Mouse (Mus musculus): Measurements from ENCODE around the gene Cp.
"Not testable (repeated sequence)": the region's sequence is repeated elsewhere in the genome, so short reads cannot be mapped to it uniquely, and the experiment has no call there.

Cp gene

DNA sequence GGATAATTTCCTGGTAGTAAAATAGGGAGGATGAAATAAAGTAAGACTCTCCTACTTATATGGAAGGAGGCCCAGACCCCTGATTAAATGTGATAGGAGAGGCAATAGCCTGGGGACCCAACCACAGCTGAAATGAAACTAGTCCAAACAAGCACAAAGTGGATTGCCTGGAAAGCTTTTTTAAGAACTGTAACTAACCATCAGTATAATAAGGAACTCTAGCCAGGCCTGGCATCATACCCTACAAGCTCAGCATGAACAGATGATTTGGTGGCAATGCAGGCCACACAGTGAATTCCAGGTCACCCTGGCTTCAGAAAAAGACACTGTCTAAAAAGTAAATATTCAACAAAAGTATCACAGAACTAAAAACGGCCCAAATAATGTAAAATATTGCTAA lies 48.8 kb downstream of the Cp start:
- no peak for DNase-seq (ENCODE audit: low read depth, low spot score)

DNA sequence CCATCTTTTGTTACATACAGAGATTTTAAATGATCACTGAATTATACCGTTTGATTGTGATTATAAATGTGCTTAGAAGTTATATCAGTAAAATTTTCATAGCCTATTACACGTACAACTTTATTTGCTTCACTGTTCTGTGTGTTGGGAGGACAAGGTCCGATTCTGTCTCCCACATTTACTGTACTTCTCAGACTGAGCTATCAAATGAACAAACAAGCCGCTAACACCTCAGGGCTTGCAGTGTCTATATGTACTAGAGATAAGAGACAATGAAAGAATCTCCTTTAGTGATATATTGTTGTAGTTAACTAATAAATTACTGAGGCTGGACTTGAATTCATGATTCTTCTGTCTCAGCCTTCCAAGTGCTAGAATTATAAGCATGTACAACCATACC lies 50.4 kb downstream of the Cp start:
- no peak for DNase-seq (ENCODE audit: low read depth, low spot score)

DNA sequence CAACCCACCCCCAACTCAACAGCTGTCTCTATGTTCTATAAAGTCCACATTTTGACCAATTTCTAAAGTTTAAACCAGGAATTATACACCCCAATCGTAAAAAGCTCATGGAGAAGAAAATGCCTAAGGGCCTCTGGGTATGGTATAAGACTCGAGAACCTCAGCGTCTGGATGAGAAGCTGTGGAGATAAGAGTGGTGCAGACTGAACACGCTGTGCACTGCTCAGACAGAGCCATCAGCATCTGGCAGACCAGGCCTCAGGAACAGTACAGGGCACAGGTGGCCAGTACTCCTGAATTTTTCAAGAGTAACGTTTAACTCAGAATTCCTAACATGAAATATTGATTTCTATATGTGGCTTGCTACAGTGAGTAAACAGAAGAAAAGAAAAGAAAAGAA lies 50.9 kb downstream of the Cp start:
- no peak for DNase-seq (ENCODE audit: low read depth, low spot score)

DNA sequence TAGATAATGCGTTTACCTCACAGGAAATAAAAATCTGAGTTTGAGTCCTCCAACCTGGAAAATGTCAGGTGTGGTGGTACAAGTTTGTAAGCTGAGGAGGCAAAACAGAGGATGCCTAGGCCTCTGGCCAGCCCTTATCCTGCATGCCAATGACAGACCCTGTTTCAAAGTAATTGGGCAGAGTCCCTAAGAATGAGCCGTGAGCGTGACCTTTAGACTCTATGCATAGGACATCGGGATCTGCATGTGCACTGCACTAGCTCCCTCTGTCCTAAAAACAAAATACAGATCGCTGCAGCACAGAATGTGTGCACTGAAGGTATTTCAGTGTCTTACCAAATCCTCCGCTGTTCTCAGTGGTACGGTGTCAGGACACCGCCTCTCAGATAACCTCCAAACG lies 53.6 kb downstream of the Cp start:
- DNase-seq (ENCODE audit: low read depth, low spot score) = peak; percentile 15

DNA sequence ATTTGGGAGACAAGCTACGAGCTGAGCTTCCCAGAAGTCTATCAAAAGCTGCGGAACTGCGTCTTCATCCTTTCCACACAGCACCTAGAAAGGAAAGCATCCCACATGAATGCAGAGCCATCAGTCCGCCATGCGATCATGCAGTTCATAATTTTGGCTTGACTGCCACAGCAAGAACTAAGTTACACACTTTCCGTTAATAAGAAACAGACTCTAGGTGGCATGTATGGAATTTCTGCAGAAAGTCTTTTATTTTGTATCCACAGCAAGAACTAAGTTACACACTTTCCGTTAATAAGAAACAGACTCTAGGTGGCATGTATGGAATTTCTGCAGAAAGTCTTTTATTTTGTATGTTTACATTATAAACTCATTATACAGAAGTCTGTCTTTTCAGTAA lies 54.1 kb downstream of the Cp start:
- DNase-seq (ENCODE audit: low read depth, low spot score) = not testable (repeated sequence)

DNA sequence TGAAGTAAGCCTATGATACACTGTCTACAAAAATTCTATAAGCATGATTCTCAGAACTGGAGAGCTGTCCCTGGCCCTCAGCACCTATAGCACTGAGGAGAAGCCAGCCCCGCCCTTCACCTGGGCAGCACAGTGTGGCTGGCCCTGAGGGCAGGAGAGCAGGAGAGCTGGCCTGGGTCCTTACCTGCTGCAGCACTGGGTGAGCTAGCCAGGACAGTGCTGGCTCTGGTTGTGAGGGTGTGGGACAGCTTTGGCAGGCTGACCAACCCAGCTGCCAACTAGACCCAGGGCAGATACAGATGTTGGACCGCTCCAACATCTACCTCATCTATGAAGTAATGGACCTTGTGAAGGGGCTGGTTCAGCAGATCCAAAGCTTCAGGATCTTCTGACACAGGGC lies 57.6 kb downstream of the Cp start:
- no peak for DNase-seq (ENCODE audit: low read depth, low spot score)

DNA sequence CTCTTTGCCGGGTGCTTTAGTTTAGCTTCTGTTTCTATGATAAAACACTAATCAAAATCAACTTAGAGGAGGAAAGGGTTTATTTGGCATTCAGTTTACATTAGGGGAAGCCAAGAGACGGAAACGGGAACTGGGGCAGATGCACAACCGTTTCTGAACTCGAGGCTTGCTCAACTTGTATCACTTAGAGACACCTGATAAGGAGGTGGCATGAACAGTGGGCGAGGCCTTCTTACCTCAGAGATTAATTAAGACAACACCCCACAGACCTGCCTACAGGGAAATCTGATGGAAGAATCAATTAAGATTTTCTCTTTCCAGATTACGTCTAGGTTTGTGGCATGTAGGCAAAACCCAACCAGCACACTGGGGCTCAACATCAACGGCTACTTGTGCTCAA lies 61.2 kb downstream of the Cp start:
- no peak for DNase-seq (ENCODE audit: low read depth, low spot score)

DNA sequence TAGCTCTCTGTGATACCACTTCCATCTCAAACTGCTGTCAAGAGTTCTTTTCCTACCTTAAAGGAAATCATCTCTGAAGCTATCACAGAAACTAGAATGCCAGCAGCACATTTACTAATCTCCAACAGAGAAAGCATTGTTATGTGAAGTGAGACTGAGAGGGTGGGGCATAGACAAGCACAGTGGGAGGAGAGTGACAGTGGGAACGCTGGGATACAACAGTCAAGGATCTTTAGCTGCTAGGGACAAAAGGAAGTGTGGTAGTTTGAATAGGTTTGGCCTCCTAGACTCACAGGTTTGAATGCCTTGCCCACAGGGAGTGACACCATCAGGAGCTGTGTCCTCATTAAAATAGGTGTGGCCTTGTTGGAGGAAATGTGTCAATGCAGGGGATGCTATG lies 67.0 kb downstream of the Cp start:
- peak; percentile 97 for DNase-seq (ENCODE audit: low read depth, low spot score)

DNA sequence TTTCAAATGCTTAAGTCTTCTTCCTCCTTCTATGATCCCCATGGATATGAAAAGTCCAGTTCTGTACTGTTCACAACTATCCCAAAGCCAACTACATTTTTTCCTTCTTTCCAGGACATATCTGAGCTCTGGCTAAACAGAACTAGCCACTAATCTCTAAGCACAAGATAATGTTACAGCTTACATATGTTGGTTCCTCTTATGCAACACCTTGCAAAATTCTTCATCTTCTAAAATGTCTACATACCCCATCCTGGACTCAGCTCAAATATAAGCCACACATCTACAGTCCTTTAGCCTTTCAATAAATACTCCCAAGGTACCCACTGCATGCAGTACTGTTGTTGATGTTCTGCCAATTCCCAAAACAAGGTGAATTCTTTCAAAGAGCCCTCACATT lies 69.6 kb downstream of the Cp start:
- DNase-seq (ENCODE audit: low read depth, low spot score) = no peak

DNA sequence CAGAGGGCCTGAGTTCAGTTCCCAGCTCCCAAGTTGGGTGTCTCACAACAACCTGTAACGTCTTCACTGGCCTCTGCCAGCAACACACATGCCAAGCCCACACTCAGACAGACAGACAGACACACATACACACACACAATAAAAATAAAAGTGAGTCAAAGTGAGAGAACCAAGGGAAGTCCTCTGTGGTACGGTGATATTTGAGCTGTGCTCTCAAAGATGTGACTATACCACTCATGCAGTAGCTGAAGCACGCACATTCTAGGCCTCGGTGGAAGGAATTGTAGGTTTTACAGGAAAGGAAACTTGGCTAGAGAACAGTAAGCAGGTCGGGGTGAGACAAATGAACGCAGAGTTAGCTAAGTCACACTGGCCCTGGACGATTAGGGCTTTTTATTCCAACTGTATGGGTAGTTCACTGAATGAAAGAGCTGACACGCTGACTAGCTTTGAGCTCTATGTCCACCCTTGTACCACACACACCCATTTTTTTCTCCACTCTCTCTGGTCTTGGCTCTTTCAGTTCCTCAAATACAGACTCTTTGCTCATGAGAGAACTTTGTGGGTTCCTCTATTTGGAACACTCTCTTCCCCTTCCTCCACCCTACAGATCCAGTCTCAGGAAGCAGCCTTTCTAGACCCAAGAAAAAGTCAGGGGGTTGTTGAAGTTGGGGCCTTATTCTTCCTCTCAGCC lies 70.3 kb downstream of the Cp start:
- no peak for DNase-seq (ENCODE audit: low read depth, low spot score)

DNA sequence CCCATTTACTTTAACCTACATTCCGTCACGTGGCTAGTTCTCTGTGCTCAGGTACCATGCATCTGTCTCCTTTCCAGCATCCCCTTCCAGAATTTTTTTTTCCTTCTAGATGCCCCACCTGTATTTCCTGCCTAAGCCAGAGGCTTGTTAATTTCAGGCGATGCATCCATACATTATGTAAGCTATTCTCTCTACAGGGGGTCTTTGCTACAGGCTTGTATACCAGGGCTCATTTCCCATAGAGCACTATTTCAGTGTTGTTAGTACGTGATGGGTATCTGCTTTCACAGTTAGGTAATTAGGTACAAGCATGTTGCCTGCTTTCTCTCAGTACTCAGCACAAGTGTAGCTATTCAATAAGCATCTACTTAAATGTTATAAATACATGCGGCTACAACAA lies 70.9 kb downstream of the Cp start:
- no peak for DNase-seq (ENCODE audit: low read depth, low spot score)

DNA sequence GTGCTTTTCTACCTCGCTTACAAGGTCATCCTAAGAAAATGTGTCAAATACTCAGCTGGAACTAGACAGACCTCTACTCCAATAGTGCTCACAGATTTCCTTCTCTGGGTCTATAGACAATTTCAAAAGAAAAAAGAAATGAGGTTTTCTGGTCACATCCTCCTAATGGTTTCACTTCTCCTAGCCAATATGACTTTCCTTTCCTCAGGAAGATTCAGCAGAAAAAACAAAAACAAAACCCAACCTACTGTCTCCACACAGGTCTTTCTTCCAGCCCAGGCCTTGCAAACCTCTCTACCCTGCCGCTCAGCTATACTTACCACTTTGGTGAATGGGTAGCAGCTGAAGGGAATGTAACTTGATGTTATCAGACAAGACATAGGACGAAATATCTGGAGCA lies 71.8 kb downstream of the Cp start:
- DNase-seq (ENCODE audit: low read depth, low spot score) = no peak

DNA sequence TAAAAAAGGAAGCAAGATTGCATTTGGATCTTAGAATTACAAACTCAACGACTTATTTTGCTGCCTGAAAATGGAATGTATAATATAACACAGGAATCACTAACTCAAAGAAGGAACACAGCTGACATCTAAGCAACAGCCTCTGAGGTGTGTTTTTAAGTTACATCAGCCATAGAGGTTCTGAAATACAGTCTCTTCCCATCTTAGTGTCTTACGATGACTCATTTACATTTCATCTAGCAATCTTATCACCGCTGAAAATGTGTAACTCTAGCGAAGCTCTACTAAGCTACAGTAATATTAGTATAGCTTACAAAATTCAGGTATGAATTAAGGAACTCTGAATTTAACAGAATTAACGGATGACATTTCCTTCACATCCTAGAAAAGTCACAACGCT lies 74.0 kb downstream of the Cp start:
- DNase-seq (ENCODE audit: low read depth, low spot score) = no peak

DNA sequence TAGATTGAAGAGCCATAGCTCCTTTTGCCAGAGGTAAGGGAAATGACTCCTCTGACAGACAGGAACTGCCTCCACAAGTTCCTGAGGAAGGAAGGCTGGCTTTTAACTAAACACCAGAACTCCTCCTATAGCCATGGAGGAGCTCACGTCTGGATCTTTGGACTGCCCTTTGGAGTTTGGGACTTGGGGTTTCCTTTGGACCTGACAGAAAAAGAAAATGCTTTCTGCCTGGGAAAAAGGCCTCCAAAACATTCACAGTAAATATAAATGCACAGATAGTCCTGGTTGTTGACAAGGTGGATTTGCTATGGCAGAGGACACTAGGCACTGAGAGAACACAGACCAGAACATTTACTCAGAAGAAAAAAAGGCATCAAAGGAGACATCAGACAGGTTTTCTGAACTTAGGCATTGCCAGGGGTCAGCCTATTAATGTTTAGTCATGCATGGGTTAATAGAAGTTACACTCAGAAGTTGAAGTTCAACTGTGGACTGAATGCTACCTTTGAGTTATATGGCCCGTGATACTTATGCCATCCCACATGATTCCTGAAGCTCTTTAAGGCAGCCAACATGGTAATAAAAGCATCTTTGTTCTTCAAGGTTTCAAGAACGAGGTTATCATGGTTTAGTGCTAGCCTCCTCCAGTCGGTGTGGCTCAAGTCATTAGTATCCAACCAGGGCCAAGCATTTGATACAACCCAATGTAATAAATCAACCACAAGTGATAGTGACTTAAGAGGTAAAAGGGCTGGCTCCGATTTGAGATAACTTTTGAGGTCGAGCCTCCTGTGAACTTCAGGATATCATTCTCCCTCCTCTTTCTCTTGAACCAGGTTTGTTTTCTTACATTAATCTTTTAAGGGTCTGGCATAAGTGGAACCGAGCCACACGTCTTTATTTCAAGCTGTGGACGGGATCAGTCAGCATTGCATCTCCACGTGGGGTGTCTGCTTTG lies 77.2 kb downstream of the Cp start:
- no peak for DNase-seq (ENCODE audit: low read depth, low spot score)

DNA sequence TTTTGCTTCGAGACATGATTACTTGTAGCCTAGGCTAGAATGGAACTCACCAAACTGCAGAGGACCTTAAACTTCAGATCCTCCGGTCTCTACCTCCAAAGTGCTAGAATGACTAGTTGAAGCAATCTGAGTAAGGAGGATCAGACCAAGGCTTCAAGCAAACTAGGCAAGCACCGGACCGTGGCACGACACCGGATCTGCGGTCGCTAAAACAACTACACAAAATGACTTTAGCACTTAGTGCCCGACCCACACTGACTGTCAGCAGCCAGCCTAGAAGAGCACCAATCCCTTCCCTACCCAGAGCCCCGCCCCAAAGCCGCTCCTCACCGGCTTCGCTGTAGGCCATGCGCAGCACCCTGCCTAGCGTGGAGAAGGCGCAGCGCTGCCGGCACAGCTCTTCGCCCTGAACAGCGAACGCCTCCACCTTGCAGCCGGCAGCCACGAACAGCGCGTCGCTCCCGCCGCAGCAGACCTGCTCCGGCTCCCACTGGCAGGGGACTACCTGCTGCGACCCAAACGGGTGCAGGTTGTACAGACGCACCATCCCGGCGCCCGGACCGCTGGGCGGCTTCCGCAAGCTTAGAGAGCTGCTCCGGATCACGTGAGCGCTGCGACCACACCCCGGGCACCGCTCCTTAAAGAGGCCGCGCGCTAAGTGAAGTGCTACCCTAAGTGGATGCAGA lies 78.0 kb downstream of the Cp start, which contains the start of gene Hps3:
Hps3 (minus strand) TSS at position 597 of the 686 bp plus-strand sequence.
- DNase-seq (ENCODE audit: low read depth, low spot score) = peak; percentile 94

DNA sequence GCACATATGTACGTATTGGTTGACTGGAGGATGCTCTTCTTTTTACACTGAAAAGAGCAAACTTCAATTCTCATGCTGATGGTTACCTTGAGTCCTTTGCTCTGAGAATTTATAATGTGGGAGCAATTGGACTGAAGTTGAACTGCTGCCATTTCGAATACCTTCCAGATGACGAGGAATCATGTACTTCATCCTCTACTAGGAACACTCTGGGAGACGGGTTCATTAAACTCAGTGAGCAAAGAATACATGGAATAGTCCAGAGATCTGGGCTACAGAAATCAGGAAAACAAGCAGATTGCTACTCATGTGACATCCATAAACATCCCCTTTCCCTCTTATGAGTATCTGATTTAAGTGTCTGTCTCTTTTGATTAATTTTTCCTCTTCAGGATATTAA lies 79.2 kb downstream of the Cp start:
- no peak for DNase-seq (ENCODE audit: low read depth, low spot score)

DNA sequence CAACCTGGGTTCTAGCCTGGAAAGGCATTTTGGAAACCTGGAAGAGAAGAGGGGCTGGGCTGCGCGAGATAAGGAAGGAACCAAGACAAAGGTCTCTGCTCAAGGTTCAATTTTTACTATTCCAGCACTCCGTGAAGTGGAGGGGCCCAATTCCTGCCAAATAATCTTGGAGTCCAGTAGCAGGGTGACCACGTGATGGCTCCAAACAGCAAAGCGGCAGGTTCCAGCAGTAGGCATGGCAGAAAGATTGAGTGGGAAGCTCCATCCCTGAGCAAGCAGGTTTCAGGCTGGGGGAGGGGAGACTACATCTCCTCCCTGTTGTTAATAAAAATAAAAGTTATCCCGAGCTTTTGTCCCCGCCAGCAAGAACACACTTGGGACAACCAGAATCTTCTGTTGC lies 84.6 kb downstream of the Cp start:
- not testable (repeated sequence) for DNase-seq (ENCODE audit: low read depth, low spot score)

DNA sequence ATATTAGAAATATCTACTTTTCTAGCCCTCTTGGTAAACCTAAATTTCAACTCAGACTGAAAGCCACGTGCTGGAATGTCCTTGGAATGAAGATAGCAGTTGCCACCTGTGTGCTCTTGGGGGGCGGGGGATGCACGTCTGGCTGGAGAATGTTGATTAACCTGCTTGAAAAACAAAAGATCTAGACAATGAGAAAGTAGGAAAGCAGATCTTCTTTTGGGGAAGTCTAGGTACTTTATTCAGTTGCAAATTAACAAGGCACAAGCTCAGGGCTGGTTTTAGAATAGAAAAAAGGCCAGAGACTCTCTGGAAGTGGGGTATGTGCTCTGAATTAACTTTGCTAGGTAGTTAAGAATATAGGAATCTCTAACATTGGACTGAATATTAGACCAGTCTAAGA lies 87.9 kb downstream of the Cp start:
- DNase-seq (ENCODE audit: low read depth, low spot score) = peak; percentile 46

DNA sequence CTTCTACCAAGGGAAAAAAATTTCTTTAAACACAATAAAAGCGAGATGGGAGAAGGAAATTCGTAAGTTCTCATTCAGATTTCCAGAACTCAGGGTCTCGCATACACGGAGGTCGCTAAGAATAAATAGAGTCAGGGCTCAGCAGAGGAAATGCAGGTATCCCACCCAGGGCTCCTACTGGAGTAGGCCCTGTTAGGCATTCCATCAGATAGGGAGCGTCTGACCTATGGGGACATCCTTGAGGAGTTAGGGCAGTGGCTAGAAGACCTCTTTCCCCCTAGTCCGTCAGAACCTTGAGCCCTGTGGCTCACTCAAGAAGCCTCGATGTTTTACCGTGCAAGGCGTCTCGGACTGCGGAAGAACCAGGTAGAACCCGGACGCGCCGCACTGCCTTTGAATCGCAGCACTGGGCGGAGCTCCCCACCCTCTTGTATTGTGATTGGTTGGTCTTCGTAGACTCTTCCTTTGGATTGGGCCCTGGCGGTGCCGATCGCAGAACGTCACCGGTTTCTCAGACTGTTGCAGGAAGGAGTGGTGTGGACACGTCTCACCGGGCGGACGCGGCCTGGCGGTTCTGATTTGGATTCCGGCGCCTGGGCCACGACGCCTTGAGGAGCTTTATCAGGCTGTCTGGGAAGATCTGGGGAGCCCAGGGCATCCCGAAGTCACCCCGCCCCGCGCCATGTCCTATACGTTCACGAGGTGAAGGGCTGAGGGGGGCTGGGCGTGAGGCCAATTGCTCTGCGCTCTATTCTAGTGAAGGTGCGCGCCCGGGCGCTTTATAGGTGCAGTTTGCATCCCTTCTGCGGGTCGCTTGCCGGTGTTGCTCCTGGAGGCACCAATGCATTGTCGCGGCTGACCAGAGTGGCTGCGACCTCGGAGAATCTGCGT lies 100.7 kb downstream of the Cp start, which contains the start of gene Hltf:
Hltf (plus strand) TSS at position 506 of the 891 bp plus-strand sequence.
- peak; percentile 97 for DNase-seq (ENCODE audit: low read depth, low spot score)

DNA sequence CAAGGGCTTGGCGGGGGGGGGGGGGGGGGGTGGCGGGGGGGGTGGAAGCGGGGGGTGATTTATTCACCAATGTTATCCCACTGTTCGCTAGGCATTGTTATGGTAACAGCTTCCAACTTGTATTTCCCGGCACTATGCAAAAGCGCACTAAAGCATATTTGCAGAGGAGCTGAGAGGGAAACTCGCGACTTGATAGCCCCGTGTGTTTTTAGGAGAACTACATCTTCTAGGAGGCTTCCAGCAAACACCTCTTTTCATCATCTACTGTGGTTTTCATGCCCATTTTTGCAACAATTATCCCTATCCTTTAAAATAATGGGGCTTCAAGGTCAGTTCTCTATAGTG lies 101.3 kb downstream of the Cp start:
- DNase-seq (ENCODE audit: low read depth, low spot score) = no peak

All from ZHBTc4 (cell line).